Mouse (Mus musculus): Measurements from ENCODE around the gene Slc41a2. TPM values are rescaled to one million over a fixed set of nuclear protein-coding genes. Genes with fewer than 3 reads are reported as not detected.
A peak's percentile ranks its signal among the peaks of the same experiment; 100 is the strongest.

Gene Slc41a2
- total RNA-seq, 2 experiments from 2014 or later = 32.5 to 38.7 TPM

DNA sequence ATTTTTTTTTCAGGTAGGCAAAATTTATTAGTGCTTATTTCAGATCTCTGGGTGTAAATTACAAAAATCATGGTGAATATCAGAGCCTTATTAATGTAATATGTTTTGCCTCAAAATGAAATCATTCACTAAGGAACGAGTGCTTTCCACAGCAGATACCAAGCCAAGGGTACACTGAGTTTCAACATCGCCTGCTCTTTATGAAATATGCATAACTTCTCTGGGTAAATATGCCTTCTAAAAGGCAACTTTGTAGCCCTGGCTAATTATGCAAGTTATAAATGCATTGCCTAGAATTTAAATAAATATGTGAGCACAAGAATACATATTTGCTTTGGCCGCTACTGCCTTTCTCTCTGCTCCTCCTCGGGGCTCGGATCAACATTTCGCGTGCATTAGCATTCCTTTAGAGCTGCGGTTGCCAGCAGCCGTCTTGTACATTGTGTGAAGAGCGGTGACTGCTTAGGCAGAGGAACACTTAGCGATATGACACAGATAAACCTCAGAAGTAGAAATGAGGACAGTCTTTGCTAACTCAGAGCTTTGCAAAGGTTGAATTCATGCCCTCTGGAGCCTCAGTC, 95.5 kb downstream of the Slc41a2 start:
- intact Hi-C loops (cut with DNase I) = no loop called here

DNA sequence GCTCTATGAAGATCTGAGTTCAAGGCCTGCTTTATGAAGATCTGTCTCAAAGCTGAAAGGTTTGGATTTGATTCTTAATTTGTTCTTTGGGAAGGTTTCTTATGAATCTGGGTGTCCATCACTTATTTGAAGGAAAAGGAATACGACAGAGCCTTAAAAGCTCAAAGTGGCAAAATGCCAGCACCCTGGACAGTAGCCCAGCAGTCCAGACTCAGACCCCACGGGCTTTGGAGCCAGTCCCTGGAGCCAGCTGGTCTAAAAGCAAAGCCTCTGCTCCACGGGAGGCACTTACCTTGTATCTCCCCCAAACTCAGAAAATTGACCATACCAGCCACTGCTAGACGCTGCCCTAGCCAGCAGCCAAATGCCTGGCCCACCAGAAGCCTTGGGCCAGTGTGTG, 103.3 kb downstream of the Slc41a2 start:
- intact Hi-C loops (cut with DNase I) = no loop called here
- peak; percentile 23 for DNase-seq

More for the DNA sequence above, 95.5 kb downstream of the Slc41a2 start:
- DNase-seq = no peak

DNA sequence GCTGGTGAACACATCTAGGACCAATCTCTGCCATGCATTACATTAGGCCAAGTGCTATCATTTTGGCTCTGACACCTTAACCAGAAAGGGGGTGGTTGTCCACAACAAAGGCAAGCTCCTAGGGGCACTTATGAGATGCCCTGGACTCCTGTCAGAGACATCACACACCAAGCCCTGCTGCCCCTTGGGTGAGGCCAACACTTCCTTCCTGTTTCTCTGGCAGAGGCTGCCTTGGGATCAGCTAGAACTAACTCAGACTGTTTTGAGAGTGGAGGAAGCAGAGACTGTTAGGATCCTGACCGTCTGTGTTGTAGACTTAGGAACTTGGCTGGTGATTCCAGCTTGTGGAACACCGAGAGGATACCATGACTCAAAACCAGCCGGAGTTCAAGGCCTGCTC, 103.7 kb downstream of the Slc41a2 start:
- no peak for DNase-seq
- intact Hi-C loops (cut with DNase I) = no loop called here

DNA sequence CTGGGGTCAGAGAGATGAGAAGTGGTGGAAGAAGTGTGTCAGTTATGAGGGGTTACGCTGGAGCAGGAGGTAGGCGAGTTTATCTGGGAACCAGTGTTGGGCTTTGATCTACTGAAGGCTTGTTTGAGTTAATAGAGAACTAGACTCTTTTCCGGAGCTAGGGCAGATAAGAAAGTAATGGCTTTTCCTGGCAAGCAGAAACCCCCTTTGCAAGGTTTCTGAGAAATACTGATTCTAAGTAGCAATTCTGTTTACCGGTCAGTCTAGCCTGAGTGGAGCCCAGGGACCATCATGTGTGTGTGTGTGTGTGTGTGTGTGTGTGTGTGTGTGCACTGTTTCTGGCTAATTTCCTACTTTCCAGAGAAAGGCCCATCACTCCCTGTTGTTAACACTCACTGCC, 109.1 kb downstream of the Slc41a2 start:
- no peak for DNase-seq
- intact Hi-C loops (cut with DNase I) = no loop called here

DNA sequence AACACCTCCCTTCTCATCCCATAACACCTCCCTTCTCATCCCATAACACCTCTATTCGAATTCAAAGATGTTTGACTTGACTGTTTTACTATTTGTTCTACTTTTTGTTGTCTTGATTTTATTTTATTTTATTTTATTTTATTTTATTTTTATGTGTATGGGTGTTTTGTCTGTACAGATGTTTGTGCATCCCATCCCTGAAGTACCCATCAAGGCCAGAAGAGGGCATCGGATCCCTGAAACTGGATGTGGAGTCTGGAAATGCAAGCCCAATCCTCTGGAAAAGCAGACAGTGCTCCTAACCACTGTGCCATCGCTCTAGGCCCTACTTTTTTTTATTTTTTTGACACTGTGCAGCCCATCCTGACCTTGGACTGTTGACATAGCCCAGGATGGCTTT, 112.7 kb downstream of the Slc41a2 start:
- DNase-seq = peak; percentile 38
- intact Hi-C loops (cut with DNase I) = no loop called here

DNA sequence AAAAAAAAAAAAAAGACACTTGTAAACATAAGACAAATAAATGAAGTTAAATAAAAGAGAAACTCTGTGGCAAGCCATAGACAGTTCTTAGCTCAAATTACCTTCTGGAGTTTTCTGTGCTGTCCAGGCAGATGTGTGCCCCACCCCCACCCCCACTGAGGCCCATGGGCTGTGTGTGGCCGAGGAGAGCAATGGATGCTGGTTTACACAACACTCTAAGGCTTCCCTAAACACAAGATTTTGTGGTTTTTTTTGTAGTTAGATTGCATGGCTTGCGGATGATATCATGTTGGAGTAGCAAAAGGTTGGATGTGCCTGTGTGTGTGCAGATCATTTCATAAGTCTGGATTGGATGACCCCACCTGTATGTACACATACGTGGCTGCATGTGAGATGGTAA, 116.8 kb downstream of the Slc41a2 start:
- no peak for DNase-seq
- intact Hi-C loops (cut with DNase I) = no loop called here

DNA sequence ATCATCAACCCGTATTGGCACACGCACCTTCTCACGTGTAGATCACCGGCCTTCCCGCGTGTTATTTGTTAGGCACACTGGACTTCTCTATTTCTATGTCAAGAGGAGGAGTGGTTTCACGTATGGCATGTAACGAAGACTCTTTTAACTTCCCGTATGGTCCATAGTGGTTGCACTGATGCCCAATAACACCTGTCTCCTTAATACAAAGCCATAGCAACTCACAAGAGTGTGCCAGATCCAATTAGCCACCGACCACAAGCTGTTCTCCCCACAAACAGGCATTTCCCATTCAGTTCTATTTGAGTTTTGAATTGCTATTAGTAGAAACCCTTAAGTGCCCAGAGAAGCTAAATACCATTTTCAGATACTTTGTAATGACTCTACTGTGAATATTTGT, 117.5 kb downstream of the Slc41a2 start:
- no peak for DNase-seq
- intact Hi-C loops (cut with DNase I) = no loop called here

DNA sequence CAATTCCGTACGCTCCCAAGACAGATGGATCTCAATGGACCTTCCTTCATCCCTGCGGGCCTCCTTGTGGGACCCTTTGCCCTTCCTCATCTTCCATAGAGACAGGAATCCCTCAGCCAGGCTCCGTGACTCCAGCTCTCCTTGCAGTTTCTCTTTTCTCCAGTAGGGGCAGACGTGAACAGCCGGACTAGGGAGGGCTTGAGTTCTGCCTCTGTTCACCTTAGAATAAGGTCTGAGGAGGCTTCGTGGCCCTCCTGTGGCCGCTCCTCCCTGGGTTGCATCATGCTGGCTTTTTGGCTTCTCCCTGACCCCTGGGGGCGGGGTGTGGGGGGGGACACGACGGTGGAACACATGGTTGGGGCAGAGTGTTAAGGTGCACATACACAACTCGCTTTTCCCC, 118.0 kb downstream of the Slc41a2 start:
- intact Hi-C loops (cut with DNase I) = no loop called here
- peak; percentile 64 for DNase-seq

- DNase-seq = no peak
- intact Hi-C loops (cut with DNase I) = no loop called here
Observed at GRCm38 (mm10) chr10:83218778-83219177, 118.9 kb downstream of the Slc41a2 start.

DNA sequence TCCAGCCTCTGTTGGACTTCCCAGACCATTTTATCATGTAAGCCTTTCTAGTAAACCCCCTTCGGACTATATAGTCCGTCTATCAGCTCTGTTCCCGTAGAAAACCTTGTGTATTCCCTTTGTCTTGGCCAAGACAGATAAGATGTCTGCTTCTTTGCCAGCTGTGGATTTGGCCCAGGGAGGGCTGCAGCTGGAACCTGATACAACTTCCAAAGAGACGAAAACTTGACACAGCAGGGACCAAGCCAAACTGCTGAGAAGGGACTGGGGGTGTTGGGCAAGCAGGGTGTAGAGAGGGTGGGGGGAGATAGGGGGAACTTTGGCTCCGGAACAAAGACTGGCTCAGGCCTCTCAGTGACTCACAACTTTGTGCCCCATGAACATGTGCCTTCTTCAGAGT, 120.4 kb downstream of the Slc41a2 start:
- DNase-seq = no peak
- intact Hi-C loops (cut with DNase I) = no loop called here

DNA sequence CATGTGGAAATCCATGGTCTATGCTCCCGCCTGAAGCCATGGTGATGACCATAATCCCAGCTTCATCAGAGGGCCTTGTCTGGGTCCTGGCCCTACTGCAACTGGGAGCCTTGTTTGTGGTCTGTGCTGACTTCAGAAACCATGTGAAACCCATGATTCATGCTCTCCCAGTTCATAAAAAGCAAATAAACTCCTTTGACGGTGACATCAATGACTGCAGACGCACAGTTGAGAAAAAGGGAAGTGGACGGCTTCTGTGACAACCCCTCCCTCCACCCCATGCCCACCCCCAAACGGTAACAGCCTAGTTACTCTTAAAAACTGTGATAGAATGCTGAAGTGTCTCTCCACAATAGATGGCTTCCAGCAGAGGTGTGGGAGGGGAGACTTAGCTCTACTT, 122.1 kb downstream of the Slc41a2 start:
- DNase-seq = no peak

GRCm38 (mm10) chr10:83212618-83213017, 125.1 kb downstream of the Slc41a2 start:
- no peak for DNase-seq
- intact Hi-C loops (cut with DNase I) = no loop called here

More for the DNA sequence above, 122.1 kb downstream of the Slc41a2 start:
- intact Hi-C loops (cut with DNase I) = no loop called here

GRCm38 (mm10) chr10:83210968-83211583, 126.6 kb downstream of the Slc41a2 start:
- intact Hi-C loops (cut with DNase I) = no loop called here
- no peak for DNase-seq

GRCm38 (mm10) chr10:83210122-83210521, 127.6 kb downstream of the Slc41a2 start:
- DNase-seq = no peak
- intact Hi-C loops (cut with DNase I) = no loop called here

GRCm38 (mm10) chr10:83209388-83209787, 128.3 kb downstream of the Slc41a2 start:
- intact Hi-C loops (cut with DNase I) = no loop called here
- DNase-seq = no peak

DNA sequence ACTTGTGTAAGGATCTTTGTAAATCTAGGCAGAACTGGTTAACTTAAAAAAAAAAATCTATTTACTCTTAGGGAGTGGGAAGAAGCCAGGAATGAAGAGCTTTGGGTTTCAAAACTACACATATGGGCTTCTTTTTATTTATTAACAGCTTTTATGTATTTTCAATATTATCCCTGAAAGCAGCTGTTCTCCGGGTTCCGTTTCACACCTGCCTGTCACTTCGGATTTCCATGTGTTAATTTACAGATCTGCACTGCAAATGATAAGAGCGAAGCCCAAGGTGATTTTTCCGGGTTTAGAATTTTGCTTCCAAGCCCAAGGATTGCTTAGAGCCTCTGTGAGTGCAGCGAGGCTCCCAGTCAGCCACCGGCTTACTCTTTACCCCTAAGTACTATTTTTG, 129.2 kb downstream of the Slc41a2 start:
- intact Hi-C loops (cut with DNase I) = no loop called here

GRCm38 (mm10) chr10:83202906-83203702, 134.6 kb downstream of the Slc41a2 start:
- intact Hi-C loops (cut with DNase I) = no loop called here
- DNase-seq = no peak

More for the DNA sequence above, 129.2 kb downstream of the Slc41a2 start:
- DNase-seq = no peak

DNA sequence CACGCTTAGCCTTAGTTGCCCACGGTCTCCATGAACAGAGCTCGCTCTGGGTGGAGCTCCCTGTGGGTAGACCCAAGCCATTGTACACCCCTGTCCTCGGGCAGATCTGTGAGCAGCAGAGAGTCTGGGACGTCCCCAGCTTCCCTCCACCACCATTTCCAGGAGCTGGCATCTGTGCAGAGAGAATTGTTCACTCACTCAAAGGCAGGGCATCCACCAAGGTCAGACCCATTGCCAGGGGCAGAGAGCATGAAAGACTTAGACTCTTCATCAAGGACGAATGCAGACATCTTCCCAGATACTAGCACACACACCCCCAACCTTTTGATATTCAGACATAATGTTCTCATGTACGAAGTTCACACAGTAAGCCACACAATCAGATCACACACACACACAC, 136.2 kb downstream of the Slc41a2 start:
- intact Hi-C loops (cut with DNase I) = no loop called here

GRCm38 (mm10) chr10:83199290-83199689, 138.4 kb downstream of the Slc41a2 start:
- intact Hi-C loops (cut with DNase I) = no loop called here
- no peak for DNase-seq

More for the DNA sequence above, 136.2 kb downstream of the Slc41a2 start:
- no peak for DNase-seq

DNA sequence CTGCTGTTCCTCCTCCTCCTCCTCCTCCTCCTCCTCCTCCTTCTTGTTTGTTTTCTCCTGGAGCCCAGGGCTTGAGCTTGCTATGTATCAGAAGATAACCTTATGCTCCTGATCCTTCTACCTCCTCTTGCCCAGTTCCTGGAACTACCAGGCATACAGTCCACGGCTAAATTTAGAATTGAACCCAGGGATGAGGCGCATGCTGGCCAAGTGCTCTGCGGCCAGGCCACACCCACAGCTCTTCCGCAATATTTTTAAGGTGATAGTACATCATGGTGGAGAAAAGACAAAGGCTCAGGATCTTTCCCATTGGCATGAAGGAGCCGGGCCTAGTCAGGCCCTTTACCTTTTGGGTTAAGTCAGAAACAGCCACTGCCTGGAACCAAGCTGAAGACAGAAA, 139.0 kb downstream of the Slc41a2 start:
- DNase-seq = no peak
- intact Hi-C loops (cut with DNase I) = no loop called here

- intact Hi-C loops (cut with DNase I) = no loop called here
- DNase-seq = peak; percentile 78
Observed at GRCm38 (mm10) chr10:83197690-83198336, 139.9 kb downstream of the Slc41a2 start.

Measured in left cerebral cortex, postnatal 4 days (tissue).